Mouse (Mus musculus): ENCODE measurements at regions not wholly inside any gene's neighbourhood (a gene's known extent, or its start where the extent isn't known, plus 50 kb on each side); places are given as distances from the start of the nearest gene placed in this dataset.

DNA sequence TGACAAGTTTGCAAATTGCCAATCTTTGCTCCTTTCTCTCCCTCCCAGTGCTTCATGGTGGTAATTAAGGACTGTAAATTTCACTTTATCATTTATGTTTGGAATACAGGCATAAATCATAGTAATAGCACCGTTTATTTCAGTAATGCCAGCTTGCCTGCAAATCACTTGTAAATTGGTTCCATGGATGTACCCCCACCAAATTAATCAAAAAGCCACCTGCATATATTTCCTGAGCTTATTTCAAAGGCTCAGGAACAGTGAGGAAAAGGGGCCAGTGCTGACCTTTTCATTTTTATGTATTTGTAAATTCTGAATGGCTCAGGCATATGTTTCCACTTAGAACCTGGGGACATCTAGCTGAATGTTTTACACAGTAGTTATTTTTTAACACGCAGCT lies 115.0 kb downstream of the D3Ertd751e start:
- Histone ChIP-seq H3K4me1 (ENCODE audit: control insufficient read depth, insufficient read depth, low read length) (no peaks in the 10 kb centered on the region), H3K9me3 (replicated peaks; ENCODE audit: control insufficient read depth, insufficient read depth, low read length, poor library complexity, severe bottlenecking) (no peaks in the 10 kb centered on the region), H3K27me3 (ENCODE audit: control insufficient read depth, insufficient read depth, low read length, poor library complexity, severe bottlenecking) (no peaks in the 10 kb centered on the region), H3K27ac (ENCODE audit: insufficient read depth, low read length) (no peak overlapping the region), H3K9ac (ENCODE audit: low read depth, poor library complexity, severe bottlenecking) (no peak overlapping the region), H3K36me3 (ENCODE audit: control insufficient read depth, insufficient read depth, low read length, poor library complexity, severe bottlenecking) (no peaks in the 10 kb centered on the region), H3K4me3 (ENCODE audit: low read depth, low read length) (no peak overlapping the region)
- no peak for TF ChIP-seq EP300 (IDR thresholded peaks at IDR 0.05; ENCODE audit: insufficient read depth, low read depth, low read length)
- no peak for TF ChIP-seq CTCF (IDR thresholded peaks at IDR 0.05; ENCODE audit: low read depth, low read length)
- no peak for TF ChIP-seq POLR2A (IDR thresholded peaks at IDR 0.05; ENCODE audit: insufficient read depth, low read length)

DNA sequence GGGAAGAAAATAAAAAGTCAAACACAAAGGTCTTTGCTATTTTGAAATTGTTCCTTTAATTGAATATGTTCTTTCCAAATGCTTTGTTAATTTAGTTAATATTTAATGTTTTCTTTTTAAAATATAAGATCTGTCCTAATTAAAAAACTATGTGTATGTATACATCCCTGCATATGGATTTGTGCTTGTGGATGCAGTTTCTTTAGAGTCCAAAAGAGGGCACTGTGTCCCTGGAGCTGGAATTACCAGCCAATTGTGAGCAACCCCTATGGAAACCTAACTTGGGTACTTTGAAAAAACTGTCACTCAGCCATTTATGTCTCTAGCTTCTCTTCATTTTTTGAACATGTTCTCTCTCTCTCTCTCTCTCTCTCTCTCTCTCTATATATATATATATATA lies 120.3 kb downstream of the D3Ertd751e start:
- Histone ChIP-seq H3K9ac (ENCODE audit: low read depth, poor library complexity, severe bottlenecking) (no peak overlapping the region), H3K4me1 (ENCODE audit: control insufficient read depth, insufficient read depth, low read length) (no peaks in the 10 kb centered on the region), H3K4me3 (ENCODE audit: low read depth, low read length) (no peak overlapping the region), H3K36me3 (ENCODE audit: control insufficient read depth, insufficient read depth, low read length, poor library complexity, severe bottlenecking) (no peaks in the 10 kb centered on the region), H3K27me3 (ENCODE audit: control insufficient read depth, insufficient read depth, low read length, poor library complexity, severe bottlenecking) (no peaks in the 10 kb centered on the region), H3K9me3 (replicated peaks; ENCODE audit: control insufficient read depth, insufficient read depth, low read length, poor library complexity, severe bottlenecking) (no peaks in the 10 kb centered on the region), H3K27ac (ENCODE audit: insufficient read depth, low read length) (no peak overlapping the region)
- no peak for TF ChIP-seq CTCF (IDR thresholded peaks at IDR 0.05; ENCODE audit: low read depth, low read length)
- TF ChIP-seq EP300 (IDR thresholded peaks at IDR 0.05; ENCODE audit: insufficient read depth, low read depth, low read length), result no peak
- no peak for TF ChIP-seq POLR2A (IDR thresholded peaks at IDR 0.05; ENCODE audit: insufficient read depth, low read length)

DNA sequence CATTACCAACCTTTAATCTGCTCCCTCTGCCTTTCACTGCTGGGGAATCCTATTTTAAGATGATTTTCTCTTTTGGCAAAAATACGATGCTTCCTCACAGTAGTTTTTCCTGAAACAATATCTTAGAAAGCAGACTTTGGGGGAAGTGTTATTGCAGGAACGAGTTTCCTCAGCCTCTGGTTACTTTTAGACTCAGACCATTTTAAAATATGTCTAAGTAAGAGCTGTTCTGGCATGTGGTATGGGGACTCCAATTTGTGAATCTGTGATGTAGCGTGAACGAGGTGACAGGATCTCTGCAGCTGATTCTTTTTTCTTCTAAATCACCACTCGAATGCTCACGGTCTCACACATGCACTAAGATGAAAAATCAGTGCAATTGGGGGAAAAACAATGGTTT lies 166.5 kb downstream of the D3Ertd751e start:
- no peak overlapping the region for H3K4me3 ChIP-seq (ENCODE audit: low read depth, low read length)
- H3K27ac ChIP-seq (ENCODE audit: insufficient read depth, low read length), result no peak overlapping the region
- H3K36me3 ChIP-seq (ENCODE audit: control insufficient read depth, insufficient read depth, low read length, poor library complexity, severe bottlenecking), result no peaks in the 10 kb centered on the region
- H3K27me3 ChIP-seq (ENCODE audit: control insufficient read depth, insufficient read depth, low read length, poor library complexity, severe bottlenecking), result no peaks in the 10 kb centered on the region
- H3K4me1 ChIP-seq (ENCODE audit: control insufficient read depth, insufficient read depth, low read length), result no peaks in the 10 kb centered on the region
- H3K9me3 ChIP-seq (replicated peaks; ENCODE audit: control insufficient read depth, insufficient read depth, low read length, poor library complexity, severe bottlenecking), result no peaks in the 10 kb centered on the region
- no peak for TF ChIP-seq CTCF (IDR thresholded peaks at IDR 0.05; ENCODE audit: low read depth, low read length)
- no peak for TF ChIP-seq POLR2A (IDR thresholded peaks at IDR 0.05; ENCODE audit: insufficient read depth, low read length)
- TF ChIP-seq EP300 (IDR thresholded peaks at IDR 0.05; ENCODE audit: insufficient read depth, low read depth, low read length), result no peak
- no peak overlapping the region for H3K9ac ChIP-seq (ENCODE audit: low read depth, poor library complexity, severe bottlenecking)

DNA sequence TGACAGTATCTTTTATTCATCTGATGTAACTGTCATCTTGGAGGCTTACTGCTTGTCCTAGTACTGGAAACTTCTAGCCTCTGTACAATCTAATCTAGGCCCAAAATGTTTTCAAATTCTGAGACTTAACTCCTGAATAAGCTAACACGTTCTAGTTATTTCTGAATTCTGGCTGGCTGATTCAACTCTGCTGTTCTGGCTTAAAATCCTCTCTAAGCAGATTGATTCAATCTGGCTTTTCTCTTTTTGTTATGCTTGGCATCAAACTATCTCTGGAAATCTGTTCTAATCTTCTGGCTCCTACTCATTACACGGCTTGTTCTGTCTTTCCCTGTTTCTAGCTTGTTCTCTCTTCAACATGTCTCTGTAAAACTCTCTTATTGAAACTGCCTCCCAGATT lies 170.8 kb downstream of the D3Ertd751e start:
- Histone ChIP-seq H3K27me3 (ENCODE audit: control insufficient read depth, insufficient read depth, low read length, poor library complexity, severe bottlenecking) (no peaks in the 10 kb centered on the region), H3K36me3 (ENCODE audit: control insufficient read depth, insufficient read depth, low read length, poor library complexity, severe bottlenecking) (no peaks in the 10 kb centered on the region), H3K4me3 (ENCODE audit: low read depth, low read length) (no peak overlapping the region), H3K27ac (ENCODE audit: insufficient read depth, low read length) (no peak overlapping the region), H3K9me3 (replicated peaks; ENCODE audit: control insufficient read depth, insufficient read depth, low read length, poor library complexity, severe bottlenecking) (no peaks in the 10 kb centered on the region), H3K4me1 (ENCODE audit: control insufficient read depth, insufficient read depth, low read length) (no peaks in the 10 kb centered on the region), H3K9ac (ENCODE audit: low read depth, poor library complexity, severe bottlenecking) (no peak overlapping the region)
- TF ChIP-seq CTCF (IDR thresholded peaks at IDR 0.05; ENCODE audit: low read depth, low read length) (no peak), POLR2A (IDR thresholded peaks at IDR 0.05; ENCODE audit: insufficient read depth, low read length) (no peak), EP300 (IDR thresholded peaks at IDR 0.05; ENCODE audit: insufficient read depth, low read depth, low read length) (no peak)

- TF ChIP-seq CTCF (IDR thresholded peaks at IDR 0.05; ENCODE audit: low read depth, low read length) (no peak), POLR2A (IDR thresholded peaks at IDR 0.05; ENCODE audit: insufficient read depth, low read length) (no peak), EP300 (IDR thresholded peaks at IDR 0.05; ENCODE audit: insufficient read depth, low read depth, low read length) (no peak)
Observed at GRCm38 (mm10) chr3:41939843-41940242, 197.4 kb downstream of the D3Ertd751e start.

GRCm38 (mm10) chr3:41942964-41943363 lies 200.6 kb downstream of the D3Ertd751e start:
- Histone ChIP-seq H3K9ac (ENCODE audit: low read depth, poor library complexity, severe bottlenecking) (no peak overlapping the region), H3K9me3 (replicated peaks; ENCODE audit: control insufficient read depth, insufficient read depth, low read length, poor library complexity, severe bottlenecking) (no peaks in the 10 kb centered on the region)
- no peak for TF ChIP-seq POLR2A (IDR thresholded peaks at IDR 0.05; ENCODE audit: insufficient read depth, low read length)
- no peak for TF ChIP-seq EP300 (IDR thresholded peaks at IDR 0.05; ENCODE audit: insufficient read depth, low read depth, low read length)
- no peak for TF ChIP-seq CTCF (IDR thresholded peaks at IDR 0.05; ENCODE audit: low read depth, low read length)

More at GRCm38 (mm10) chr3:41939843-41940242, 197.4 kb downstream of the D3Ertd751e start:
- Histone ChIP-seq H3K27ac (ENCODE audit: insufficient read depth, low read length) (no peak overlapping the region), H3K27me3 (ENCODE audit: control insufficient read depth, insufficient read depth, low read length, poor library complexity, severe bottlenecking) (no peaks in the 10 kb centered on the region), H3K9ac (ENCODE audit: low read depth, poor library complexity, severe bottlenecking) (no peak overlapping the region), H3K4me3 (ENCODE audit: low read depth, low read length) (no peak overlapping the region), H3K36me3 (ENCODE audit: control insufficient read depth, insufficient read depth, low read length, poor library complexity, severe bottlenecking) (no peaks in the 10 kb centered on the region), H3K4me1 (ENCODE audit: control insufficient read depth, insufficient read depth, low read length) (no peaks in the 10 kb centered on the region), H3K9me3 (replicated peaks; ENCODE audit: control insufficient read depth, insufficient read depth, low read length, poor library complexity, severe bottlenecking) (no peaks in the 10 kb centered on the region)

More at GRCm38 (mm10) chr3:41942964-41943363, 200.6 kb downstream of the D3Ertd751e start:
- Histone ChIP-seq H3K27ac (ENCODE audit: insufficient read depth, low read length) (no peak overlapping the region), H3K36me3 (ENCODE audit: control insufficient read depth, insufficient read depth, low read length, poor library complexity, severe bottlenecking) (no peaks in the 10 kb centered on the region), H3K4me1 (ENCODE audit: control insufficient read depth, insufficient read depth, low read length) (no peaks in the 10 kb centered on the region), H3K27me3 (ENCODE audit: control insufficient read depth, insufficient read depth, low read length, poor library complexity, severe bottlenecking) (no peaks in the 10 kb centered on the region), H3K4me3 (ENCODE audit: low read depth, low read length) (no peak overlapping the region)

Measured in ES-Bruce4 (cell line).